19 mouse cellular contexts compared by ENCODE assay signal in the genomic region with DNA sequence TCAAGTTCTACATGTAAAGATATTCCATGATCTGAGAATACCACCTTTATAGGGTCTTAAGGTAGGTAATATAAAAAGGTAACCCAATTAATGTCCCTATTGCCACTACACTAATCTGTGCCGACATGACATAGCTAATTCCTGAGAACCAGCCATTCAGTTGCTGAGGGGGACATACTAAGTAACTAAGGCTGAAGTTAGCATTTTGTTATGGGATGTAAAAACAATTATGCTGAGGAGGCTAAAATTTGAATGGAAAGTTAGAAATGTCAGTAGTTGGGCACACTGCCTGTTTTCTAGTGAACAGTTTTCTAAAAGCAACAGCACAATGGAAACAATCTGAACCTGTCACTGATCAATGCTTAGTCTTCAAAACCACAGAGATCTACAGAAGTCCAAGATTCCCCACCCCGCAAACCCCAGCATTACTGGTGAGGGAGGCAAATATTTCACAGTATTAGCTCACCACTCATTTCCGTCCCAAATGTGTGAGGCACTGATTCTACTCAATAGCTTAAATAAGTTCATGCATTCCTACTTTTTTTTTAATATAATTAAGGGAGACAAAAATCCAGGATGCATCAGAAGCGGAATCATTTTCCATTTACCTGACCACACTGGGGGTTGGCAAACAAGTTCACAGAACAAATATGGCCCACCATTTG. TPM values are rescaled to one million over a fixed set of nuclear protein-coding genes. Genes with fewer than 3 reads are reported as not detected.
"Had no signal": no experiment of that assay in that cellular context is flagged by ENCODE, and none has a peak within 500 bp of the region (broad histone marks: within the 10 kb centered on the region; RNA-seq: fewer than 3 reads in every experiment).

No protein-coding gene starts in this region.

- H3K4me2 ChIP-seq: intestine, embryonic 15.5 days; limb, embryonic 13.5 days; liver, embryonic 12.5 days; liver, embryonic 15.5 days; lung, embryonic 15.5 days; midbrain, embryonic 13.5 days; stomach, embryonic 15.5 days had no signal

- DNase-seq: kidney, adult 2 months; kidney, postnatal 25 days; layer of hippocampus, adult 9-11 months; liver; lung, adult 18-20 months; spleen, adult 18-20 months; thymus, postnatal 25 days had no signal

- H3K9me3 ChIP-seq: intestine, embryonic 15.5 days; limb, embryonic 10.5 days; limb, embryonic 13.5 days; liver, embryonic 12.5 days; liver, embryonic 15.5 days; lung, embryonic 15.5 days; midbrain, embryonic 13.5 days; stomach, embryonic 15.5 days had no signal

- ATAC-seq: intestine, embryonic 15.5 days; liver, embryonic 12.5 days; midbrain, embryonic 13.5 days had no signal

- H3K9ac ChIP-seq: intestine, embryonic 15.5 days; limb, embryonic 13.5 days; liver, embryonic 12.5 days; liver, embryonic 15.5 days; lung, embryonic 15.5 days; midbrain, embryonic 13.5 days; stomach, embryonic 15.5 days had no signal

- H3K27me3 ChIP-seq: intestine, embryonic 15.5 days; limb, embryonic 13.5 days; liver, embryonic 12.5 days; liver, embryonic 15.5 days; lung, embryonic 15.5 days; midbrain, embryonic 13.5 days; stomach, embryonic 15.5 days had no signal

- H3K4me1 ChIP-seq: intestine, embryonic 15.5 days; limb, embryonic 10.5 days; liver, embryonic 12.5 days; liver, embryonic 15.5 days; lung, embryonic 15.5 days; midbrain, embryonic 13.5 days; stomach, embryonic 15.5 days had no signal

- H3K27ac ChIP-seq: intestine, embryonic 15.5 days; kidney, postnatal 0 days; layer of hippocampus, adult 2 months; limb, embryonic 10.5 days; limb, embryonic 13.5 days; liver, embryonic 12.5 days; liver, embryonic 15.5 days; lung, embryonic 15.5 days; macrophage; midbrain, embryonic 13.5 days; stomach, embryonic 15.5 days had no signal

- H3K36me3 ChIP-seq: liver, embryonic 15.5 days had no signal

- H3K4me3 ChIP-seq: intestine, embryonic 15.5 days; layer of hippocampus, adult 2 months; limb, embryonic 10.5 days; limb, embryonic 13.5 days; liver, embryonic 12.5 days; liver, embryonic 15.5 days; lung, embryonic 15.5 days; midbrain, embryonic 13.5 days; stomach, embryonic 15.5 days had no signal

RNA-seq across cellular contexts. Expression of gene Adamts1, which starts 9.6 kb away (rescaled TPM):
- total RNA-seq: megakaryocyte, adult 5-6 weeks had no signal
